Mouse (Mus musculus) ES-Bruce4 (cell line): ENCODE results near the gene Dusp22. TPM values are rescaled to one million over a fixed set of nuclear protein-coding genes. Genes with fewer than 3 reads are reported as not detected.

Experiments
- H3K27ac ChIP-seq: 2 replicates; pipeline ENCODE4 v1.5.1; 2012; ENCODE audit warnings: low read length, inconsistent platforms; ENCODE audit not compliant: insufficient read depth
- H3K27me3 ChIP-seq: 2 replicates; pipeline ENCODE4 v1.6.1; 2012; ENCODE audit warnings: mild to moderate bottlenecking, low read length, inconsistent platforms; ENCODE audit not compliant: control insufficient read depth, poor library complexity, insufficient read depth, severe bottlenecking
- H3K36me3 ChIP-seq: 2 replicates; pipeline ENCODE4 v1.6.1; 2012; ENCODE audit warnings: inconsistent platforms, mild to moderate bottlenecking, low read length, moderate library complexity; ENCODE audit not compliant: control insufficient read depth, poor library complexity, insufficient read depth, severe bottlenecking
- H3K4me1 ChIP-seq: one replicate; pipeline ENCODE4 v1.8.1; 2011; ENCODE audit warnings: low read length; ENCODE audit not compliant: control insufficient read depth, insufficient read depth
- H3K4me3 ChIP-seq: 2 replicates; pipeline ENCODE4 v1.5.1; 2011; ENCODE audit warnings: low read depth, mild to moderate bottlenecking, low read length
- H3K9ac ChIP-seq: 2 replicates; pipeline ENCODE4 v1.6.1; 2012; ENCODE audit warnings: low read depth, mild to moderate bottlenecking, inconsistent platforms; ENCODE audit not compliant: poor library complexity, severe bottlenecking
- H3K9me3 ChIP-seq: replicated peaks from 2 replicates; pipeline ENCODE4 v1.6.1; 2012; ENCODE audit warnings: mild to moderate bottlenecking, low read length, inconsistent platforms; ENCODE audit not compliant: control insufficient read depth, poor library complexity, insufficient read depth, severe bottlenecking
- CTCF ChIP-seq: IDR thresholded peaks from one replicate; pipeline ENCODE4 v1.8.1; 2011; ENCODE audit warnings: low read depth, low read length
- EP300 ChIP-seq: IDR thresholded peaks from 2 replicates; pipeline ENCODE4 v1.6.1; 2011; ENCODE audit warnings: low read depth, low read length; ENCODE audit not compliant: insufficient read depth
- POLR2A ChIP-seq: IDR thresholded peaks from one replicate; pipeline ENCODE4 v1.8.1; 2011; ENCODE audit warnings: low read length; ENCODE audit not compliant: insufficient read depth
- polyA plus RNA-seq: library from polyadenylated mRNA; stranded (reverse); fragments of >200 nt; gene quantifications from 2 replicates; pipeline ENCODE4 v1.2.4, GENCODE M21; 2011; ENCODE audit warnings: low read depth; ENCODE audit not compliant: missing spikeins, insufficient read depth, insufficient read length

Gene Dusp22
- 13.1 and 15.5 TPM in 2 replicates for polyA plus RNA-seq

DNA sequence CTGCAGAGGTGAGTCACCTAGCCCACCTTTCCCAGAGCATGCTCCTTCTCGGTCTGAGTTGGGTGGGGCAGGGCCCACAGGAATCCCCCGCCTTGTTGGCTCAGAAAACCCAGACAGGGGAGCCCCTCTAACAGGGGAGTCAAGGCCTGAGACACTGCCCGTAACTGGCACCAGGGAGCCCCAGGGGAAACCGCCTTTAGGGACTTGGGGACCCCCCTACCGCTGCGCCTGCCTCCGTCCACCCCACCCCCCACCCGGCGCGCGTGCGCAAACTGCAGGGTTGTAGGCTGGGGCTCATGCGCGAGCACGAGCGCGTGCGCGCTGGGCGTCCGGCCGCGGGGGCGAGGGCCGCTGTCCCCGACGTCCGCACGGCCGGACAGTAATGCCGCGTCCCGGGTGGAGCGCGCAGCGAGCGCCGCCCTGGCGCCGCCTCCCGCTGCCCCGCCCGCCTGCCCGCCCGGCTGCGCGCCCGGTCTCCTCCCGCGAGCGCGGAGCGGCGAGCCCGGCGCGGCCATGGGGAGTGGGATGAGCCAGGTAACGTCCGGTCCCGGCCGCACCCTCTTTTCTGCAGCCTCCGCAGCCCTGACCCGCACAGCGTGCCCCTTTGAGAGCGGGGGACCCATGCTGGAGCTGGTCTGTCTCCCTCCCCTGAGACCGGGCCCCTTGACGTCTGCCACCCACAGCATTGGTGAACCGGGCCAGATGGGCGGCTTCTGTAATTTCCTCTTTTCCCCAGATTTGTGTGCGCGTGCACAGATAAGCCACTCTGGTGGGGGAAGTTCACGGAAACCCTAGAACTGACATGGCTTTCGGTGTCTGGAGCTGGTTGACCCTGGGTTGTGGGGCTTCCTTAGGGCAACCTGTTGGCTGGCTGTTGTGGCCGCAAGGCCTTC is at the start of gene Dusp22:
Gene Dusp22, plus strand, starts transcription at position 387 of the 893 bp plus-strand sequence.
- Histone ChIP-seq H3K27me3 (no peaks in the 10 kb centered on the region), H3K4me1 (no peaks in the 10 kb centered on the region), H3K27ac (no peak within 1 kb of the TSS), H3K4me3 (peak within 1 kb of the TSS; percentile 58), H3K9ac (peak within 1 kb of the TSS; percentile 44), H3K36me3 (no peaks in the 10 kb centered on the region), H3K9me3 (no peaks in the 10 kb centered on the region)
- TF ChIP-seq CTCF (no peak), POLR2A (no peak), EP300 (no peak)

DNA sequence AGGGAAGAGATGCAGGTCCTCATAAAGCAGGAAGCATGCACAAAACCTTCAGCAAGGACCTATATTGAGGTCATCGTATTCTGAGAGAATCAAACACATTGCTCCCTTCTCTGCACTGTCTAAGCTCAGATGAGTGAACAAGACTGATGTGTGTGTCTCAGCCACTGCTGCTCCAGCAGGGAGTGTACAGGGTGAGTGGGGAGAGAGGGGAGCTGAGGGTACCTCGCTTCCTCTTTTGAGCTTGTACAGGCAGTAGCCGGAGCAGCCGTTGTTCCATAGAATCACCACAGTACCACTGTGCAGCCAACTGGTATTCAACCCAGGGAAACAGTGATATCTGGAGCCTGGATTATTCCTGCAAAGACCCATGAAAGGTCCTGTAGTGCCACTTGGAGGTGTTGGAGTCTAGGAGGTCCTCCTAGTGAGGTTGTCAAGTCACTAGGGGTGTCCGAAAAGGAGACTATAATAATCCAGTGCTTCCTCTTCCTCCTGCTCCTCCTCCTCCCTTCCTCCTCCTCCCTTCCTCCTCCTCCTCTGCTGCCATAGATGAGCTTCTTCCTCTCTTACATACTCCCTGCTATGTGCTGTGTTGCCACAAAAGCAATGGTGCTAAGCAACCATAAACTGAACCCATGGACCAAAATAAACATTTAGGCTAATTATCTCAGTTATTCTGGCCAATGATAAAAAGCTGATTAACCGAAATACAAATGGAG is 47.6 kb upstream of the Dusp22 start:
- H3K9me3 ChIP-seq, result no peaks in the 10 kb centered on the region; the same call in 1 of the 2 replicates
- TF ChIP-seq EP300, result no peak
- no peak for TF ChIP-seq CTCF
- no peak for TF ChIP-seq POLR2A
- H3K36me3 ChIP-seq, result no peaks in the 10 kb centered on the region
- H3K4me1 ChIP-seq, result no peaks in the 10 kb centered on the region
- no peak overlapping the region for H3K9ac ChIP-seq
- H3K27ac ChIP-seq, result no peak overlapping the region
- H3K27me3 ChIP-seq, result no peaks in the 10 kb centered on the region
- H3K4me3 ChIP-seq, result no peak overlapping the region

DNA sequence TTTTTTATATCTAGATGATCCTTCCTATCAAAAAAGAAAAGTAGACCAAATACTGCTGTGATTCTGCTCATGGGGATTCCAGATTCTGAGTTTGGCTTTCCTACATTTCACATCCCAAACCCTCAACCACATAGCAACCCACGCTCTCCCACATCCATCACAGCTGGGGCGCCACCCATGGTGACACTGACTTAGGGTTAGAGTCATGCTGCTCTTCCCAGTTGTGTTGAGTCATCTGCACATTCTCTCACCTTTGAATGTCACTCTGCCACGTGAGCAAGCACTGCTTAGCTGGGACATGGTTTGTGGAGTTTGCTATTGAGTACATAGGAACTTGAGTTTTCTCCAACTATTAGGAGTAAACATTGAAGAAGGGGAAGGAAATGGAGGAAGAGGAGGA is 40.1 kb upstream of the Dusp22 start:
- Histone ChIP-seq H3K27me3 (no peaks in the 10 kb centered on the region), H3K4me1 (no peaks in the 10 kb centered on the region), H3K4me3 (no peak overlapping the region), H3K27ac (no peak overlapping the region), H3K9ac (no peak overlapping the region), H3K9me3 (no peaks in the 10 kb centered on the region; the same call in 1 of the 2 replicates), H3K36me3 (no peaks in the 10 kb centered on the region)
- no peak for TF ChIP-seq CTCF
- no peak for TF ChIP-seq POLR2A
- no peak for TF ChIP-seq EP300

DNA sequence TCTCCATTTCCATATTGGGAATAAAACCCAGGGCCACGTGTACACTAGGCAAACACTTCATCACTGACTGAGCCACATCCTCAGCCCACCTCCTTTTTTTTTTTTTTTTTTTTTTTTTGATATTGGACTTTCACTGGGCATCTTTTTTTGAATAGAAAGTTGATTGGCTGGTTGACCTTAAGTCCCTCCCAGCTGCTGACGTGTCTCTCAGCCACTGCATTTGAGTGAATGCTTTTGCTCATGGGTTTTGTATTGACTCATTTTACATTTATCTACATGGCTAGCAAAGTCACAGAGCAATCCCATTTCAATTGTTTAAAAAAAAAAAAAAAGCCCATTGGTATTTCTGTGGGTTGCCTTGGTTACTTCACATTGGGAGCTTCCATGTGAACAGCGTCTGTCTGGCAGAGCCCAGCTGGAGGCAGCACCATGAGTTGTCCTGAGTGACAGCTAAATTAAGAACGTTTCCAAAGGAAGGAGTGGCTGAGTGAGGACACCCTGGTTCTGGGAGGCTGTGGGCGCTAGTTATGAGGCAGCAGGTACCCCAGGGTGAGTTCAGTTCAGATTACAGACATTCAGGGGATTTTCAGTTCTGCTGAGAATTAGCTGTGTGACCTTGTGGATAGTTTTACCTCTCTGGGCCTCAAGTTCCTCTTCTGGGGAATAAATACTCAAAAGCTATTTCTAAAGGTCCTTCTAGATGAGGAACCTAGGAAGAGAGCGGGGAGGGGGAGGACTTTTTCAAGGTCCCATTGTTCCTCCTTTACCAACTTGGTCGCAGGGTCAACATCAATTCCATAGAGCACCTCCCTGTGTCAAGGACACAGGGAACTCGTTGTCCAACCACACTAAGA is 31.4 kb upstream of the Dusp22 start:
- Histone ChIP-seq H3K9me3 (no peaks in the 10 kb centered on the region), H3K27me3 (no peaks in the 10 kb centered on the region), H3K27ac (no peak overlapping the region), H3K4me1 (no peaks in the 10 kb centered on the region), H3K9ac (no peak overlapping the region), H3K4me3 (no peak overlapping the region), H3K36me3 (no peaks in the 10 kb centered on the region)
- TF ChIP-seq POLR2A (no peak), EP300 (no peak), CTCF (no peak)

DNA sequence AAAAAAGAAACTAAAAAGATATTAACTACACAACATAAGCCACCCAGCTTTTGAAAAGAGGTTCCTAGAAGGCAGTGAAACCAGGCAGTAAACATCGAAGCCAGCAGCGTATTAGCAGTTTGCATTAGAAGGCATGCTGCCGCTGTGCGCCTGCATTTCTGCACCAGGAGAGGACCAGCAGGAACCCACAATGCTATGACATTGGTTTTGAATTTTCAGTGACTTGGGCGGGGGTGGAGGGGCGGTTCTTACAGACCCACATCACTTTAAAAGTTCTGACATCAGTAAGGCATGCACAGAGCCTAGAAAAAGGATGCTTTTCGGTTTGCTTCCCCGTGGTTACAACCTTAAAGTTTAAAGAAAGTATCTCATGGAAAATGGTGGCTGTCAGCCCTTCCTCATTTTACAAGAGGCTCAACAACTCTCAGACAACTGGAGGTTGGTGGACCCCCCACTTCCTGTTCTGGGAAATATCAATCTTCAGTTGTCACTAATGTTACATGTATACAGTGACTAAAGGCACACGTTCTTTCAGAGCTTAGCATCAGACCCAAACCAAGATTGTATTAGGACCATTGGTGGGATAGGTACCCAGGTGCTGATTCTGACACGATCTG is 29.9 kb upstream of the Dusp22 start:
- no peak overlapping the region for H3K4me3 ChIP-seq
- TF ChIP-seq EP300, result no peak
- no peak for TF ChIP-seq POLR2A
- TF ChIP-seq CTCF, result no peak
- H3K27me3 ChIP-seq, result no peaks in the 10 kb centered on the region
- no peak overlapping the region for H3K9ac ChIP-seq
- no peaks in the 10 kb centered on the region for H3K4me1 ChIP-seq
- no peak overlapping the region for H3K27ac ChIP-seq
- H3K9me3 ChIP-seq, result no peaks in the 10 kb centered on the region
- no peaks in the 10 kb centered on the region for H3K36me3 ChIP-seq
